Mouse (Mus musculus): ENCODE data around the gene Gm20509. TPM values are rescaled to one million over a fixed set of nuclear protein-coding genes. Genes with fewer than 3 reads are reported as not detected.

Gm20509 gene
- polyA plus RNA-seq, 2 experiments: not detected

DNA sequence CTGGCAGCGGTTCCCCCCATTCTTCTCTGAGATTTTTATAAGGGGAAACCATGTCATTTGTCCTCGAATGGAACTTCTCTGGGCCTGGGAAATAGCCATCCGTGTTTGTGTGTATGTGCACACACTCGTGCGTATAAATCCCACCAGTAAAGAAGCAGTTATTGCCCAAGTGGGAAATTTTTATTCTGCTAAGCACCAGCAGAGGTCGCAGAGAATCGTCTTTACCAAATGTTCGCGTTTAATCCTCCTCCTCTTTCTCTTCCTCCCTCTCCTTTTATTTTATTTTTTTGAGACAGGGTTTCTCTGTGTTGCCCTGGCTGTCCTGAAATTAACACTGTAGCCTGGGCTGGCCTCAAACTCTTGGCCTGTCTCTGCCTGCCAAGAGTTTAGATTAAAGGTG lies 52.1 kb downstream of the Gm20509 start:
- DNase-seq (ENCODE audit: low read depth in 3 of 3, low spot score in 3 of 3) (no peak), ATAC-seq (ENCODE audit: insufficient read depth) (no peak)
- 46% methylated on average over 9 of the region's 9 CpGs for WGBS (ENCODE audit: insufficient replicate concordance)
- Histone ChIP-seq H3K9ac (replicated peaks) (no peak overlapping the region), H3K36me3 (replicated peaks; ENCODE audit: control insufficient read depth, insufficient read depth, low read depth) (no peaks in the 10 kb centered on the region), H3K27me3 (ENCODE audit: control insufficient read depth, insufficient read depth, low read length) (no peaks in the 10 kb centered on the region), H3K9me3 (ENCODE audit: control insufficient read depth, low read length) (peaks cover 5% of the 10 kb centered on the region), H3K27ac (no peak overlapping the region), H3K4me3 (ENCODE audit: insufficient read depth in 1 of 2, low read depth in 2 of 2, low read length in 2 of 2) (no peak overlapping the region), H3K4me2 (ENCODE audit: low read depth) (no peak overlapping the region), H3K4me1 (replicated peaks; ENCODE audit: control insufficient read depth in 2 of 2, insufficient read depth in 2 of 2, low read length in 1 of 2) (no peaks in the 10 kb centered on the region)
- TF ChIP-seq CTCF (IDR thresholded peaks at IDR 0.05; ENCODE audit: low read depth): no peak
- no peak for TF ChIP-seq EP300 (IDR thresholded peaks at IDR 0.05; ENCODE audit: low read depth)

GRCm38 (mm10) chr9:73157968-73158367 lies 55.7 kb downstream of the Gm20509 start:
- Histone ChIP-seq H3K9me3 (ENCODE audit: control insufficient read depth, low read length) (peaks cover 5% of the 10 kb centered on the region), H3K4me3 (ENCODE audit: insufficient read depth in 1 of 2, low read depth in 2 of 2, low read length in 2 of 2) (no peak overlapping the region), H3K4me1 (replicated peaks; ENCODE audit: control insufficient read depth in 2 of 2, insufficient read depth in 2 of 2, low read length in 1 of 2) (no peaks in the 10 kb centered on the region), H3K27me3 (ENCODE audit: control insufficient read depth, insufficient read depth, low read length) (no peaks in the 10 kb centered on the region), H3K4me2 (ENCODE audit: low read depth) (no peak overlapping the region), H3K36me3 (replicated peaks; ENCODE audit: control insufficient read depth, insufficient read depth, low read depth) (no peaks in the 10 kb centered on the region), H3K9ac (replicated peaks) (no peak overlapping the region), H3K27ac (no peak overlapping the region)
- TF ChIP-seq CTCF (IDR thresholded peaks at IDR 0.05; ENCODE audit: low read depth): no peak
- TF ChIP-seq EP300 (IDR thresholded peaks at IDR 0.05; ENCODE audit: low read depth): no peak
- no peak for DNase-seq (ENCODE audit: low read depth in 3 of 3, low spot score in 3 of 3)
- no peak for ATAC-seq (ENCODE audit: insufficient read depth)
- WGBS (ENCODE audit: insufficient replicate concordance): 52% methylated on average over 4 of the region's 4 CpGs

DNA sequence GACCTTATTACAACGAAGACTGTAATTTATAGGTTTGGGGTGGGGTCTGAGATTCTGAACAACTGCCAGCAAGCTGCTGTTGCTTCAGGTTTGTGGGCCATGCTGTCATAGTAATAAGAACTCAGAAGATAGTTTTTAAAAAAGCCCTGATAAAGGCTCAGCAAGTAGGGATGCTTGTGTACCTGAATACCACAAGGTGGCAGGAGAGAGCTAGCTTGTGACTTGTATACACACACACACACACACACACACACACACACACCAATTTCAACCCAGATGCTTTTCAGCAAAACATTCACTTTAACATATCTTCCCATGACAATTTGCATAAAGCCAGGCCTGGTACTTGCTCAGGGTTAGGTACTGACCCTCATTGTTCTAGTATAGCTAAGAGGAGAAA lies 57.0 kb downstream of the Gm20509 start:
- TF ChIP-seq CTCF (IDR thresholded peaks at IDR 0.05; ENCODE audit: low read depth) (peak; percentile 37), EP300 (IDR thresholded peaks at IDR 0.05; ENCODE audit: low read depth) (no peak)
- WGBS (ENCODE audit: insufficient replicate concordance): 28% methylated on average over 1 of the region's 1 CpGs
- no peaks in the 10 kb centered on the region for H3K4me1 ChIP-seq (replicated peaks; ENCODE audit: control insufficient read depth in 2 of 2, insufficient read depth in 2 of 2, low read length in 1 of 2)
- no peak overlapping the region for H3K4me3 ChIP-seq (ENCODE audit: insufficient read depth in 1 of 2, low read depth in 2 of 2, low read length in 2 of 2)
- H3K4me2 ChIP-seq (ENCODE audit: low read depth): no peak overlapping the region
- H3K9me3 ChIP-seq (ENCODE audit: control insufficient read depth, low read length): peaks cover 5% of the 10 kb centered on the region
- no peaks in the 10 kb centered on the region for H3K27me3 ChIP-seq (ENCODE audit: control insufficient read depth, insufficient read depth, low read length)
- DNase-seq (ENCODE audit: low read depth in 3 of 3, low spot score in 3 of 3) (no peak), ATAC-seq (ENCODE audit: insufficient read depth) (no peak)
- no peak overlapping the region for H3K9ac ChIP-seq (replicated peaks)
- H3K36me3 ChIP-seq (replicated peaks; ENCODE audit: control insufficient read depth, insufficient read depth, low read depth): no peaks in the 10 kb centered on the region
- H3K27ac ChIP-seq: no peak overlapping the region

GRCm38 (mm10) chr9:73162571-73163333 lies 60.5 kb downstream of the Gm20509 start:
- H3K9ac ChIP-seq (replicated peaks): no peak overlapping the region
- H3K4me3 ChIP-seq (ENCODE audit: insufficient read depth in 1 of 2, low read depth in 2 of 2, low read length in 2 of 2): no peak overlapping the region
- ATAC-seq (ENCODE audit: insufficient read depth) (no peak), DNase-seq (ENCODE audit: low read depth in 3 of 3, low spot score in 3 of 3) (peak; percentile 20 to 39 (median 25))
- no peaks in the 10 kb centered on the region for H3K4me1 ChIP-seq (replicated peaks; ENCODE audit: control insufficient read depth in 2 of 2, insufficient read depth in 2 of 2, low read length in 1 of 2)
- peaks cover 5% of the 10 kb centered on the region for H3K9me3 ChIP-seq (ENCODE audit: control insufficient read depth, low read length)
- no peak overlapping the region for H3K27ac ChIP-seq
- peak overlapping the region; percentile 44 for H3K4me2 ChIP-seq (ENCODE audit: low read depth)
- no peaks in the 10 kb centered on the region for H3K27me3 ChIP-seq (ENCODE audit: control insufficient read depth, insufficient read depth, low read length)
- no peaks in the 10 kb centered on the region for H3K36me3 ChIP-seq (replicated peaks; ENCODE audit: control insufficient read depth, insufficient read depth, low read depth)
- WGBS (ENCODE audit: insufficient replicate concordance): 20% methylated on average over 26 of the region's 26 CpGs
- TF ChIP-seq CTCF (IDR thresholded peaks at IDR 0.05; ENCODE audit: low read depth): peak; percentile 73
- no peak for TF ChIP-seq EP300 (IDR thresholded peaks at IDR 0.05; ENCODE audit: low read depth)

DNA sequence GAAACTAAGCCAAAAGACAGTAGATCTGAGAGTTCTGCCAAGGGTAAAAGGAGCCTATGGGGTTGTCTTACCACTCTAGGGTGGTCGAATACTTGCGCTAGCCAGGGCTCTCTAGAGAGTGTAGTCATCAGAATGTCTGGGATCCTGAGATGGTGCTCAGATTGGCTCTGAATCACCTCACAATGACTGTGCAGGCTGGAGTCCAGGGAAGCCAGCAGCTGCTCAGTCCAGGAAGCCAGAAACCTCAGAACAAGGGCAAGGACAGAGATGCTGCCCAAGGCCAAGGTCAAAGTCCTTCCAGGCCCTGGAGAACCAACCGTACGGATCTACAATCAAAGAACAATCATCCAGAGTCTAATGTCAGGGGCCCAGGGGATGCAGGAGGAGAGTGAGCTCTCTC lies 63.4 kb downstream of the Gm20509 start:
- WGBS (ENCODE audit: insufficient replicate concordance): 67% methylated on average over 4 of the region's 4 CpGs
- no peak overlapping the region for H3K27ac ChIP-seq

More for the DNA sequence above, 63.4 kb downstream of the Gm20509 start:
- DNase-seq (ENCODE audit: low read depth in 3 of 3, low spot score in 3 of 3) (no peak), ATAC-seq (ENCODE audit: insufficient read depth) (no peak)
- Histone ChIP-seq H3K4me2 (ENCODE audit: low read depth) (no peak overlapping the region), H3K4me3 (ENCODE audit: insufficient read depth in 1 of 2, low read depth in 2 of 2, low read length in 2 of 2) (no peak overlapping the region), H3K4me1 (replicated peaks; ENCODE audit: control insufficient read depth in 2 of 2, insufficient read depth in 2 of 2, low read length in 1 of 2) (no peaks in the 10 kb centered on the region), H3K9ac (replicated peaks) (no peak overlapping the region), H3K36me3 (replicated peaks; ENCODE audit: control insufficient read depth, insufficient read depth, low read depth) (no peaks in the 10 kb centered on the region), H3K27me3 (ENCODE audit: control insufficient read depth, insufficient read depth, low read length) (no peaks in the 10 kb centered on the region), H3K9me3 (ENCODE audit: control insufficient read depth, low read length) (no peaks in the 10 kb centered on the region)
- TF ChIP-seq CTCF (IDR thresholded peaks at IDR 0.05; ENCODE audit: low read depth) (no peak), EP300 (IDR thresholded peaks at IDR 0.05; ENCODE audit: low read depth) (no peak)

Other genes with a start within 250 kb of the Gm20509 start
- 0.09 TPM in 2 replicates for gene Pygo1, start 176.8 kb upstream of the Gm20509 start, polyA plus RNA-seq (2012; rRNA removed)
- 0.04 and 0.06 TPM in 2 replicates for gene Pygo1, start 176.8 kb upstream of the Gm20509 start, polyA plus RNA-seq (2014; fragmentation: Nextera tagmentation; extraction: Ambion mirVana)
- gene Dyx1c1, start 143.7 kb upstream of the Gm20509 start, polyA plus RNA-seq (2012; rRNA removed): 0.04 and 0.15 TPM in 2 replicates
- 0.11 and 0.13 TPM in 2 replicates for gene Dyx1c1, start 143.7 kb upstream of the Gm20509 start, polyA plus RNA-seq (2014; fragmentation: Nextera tagmentation; extraction: Ambion mirVana)
- gene Gm44503, start 143.6 kb upstream of the Gm20509 start, polyA plus RNA-seq (2012; rRNA removed): not detected in 2 replicates
- not detected in 2 replicates for gene Gm44503, start 143.6 kb upstream of the Gm20509 start, polyA plus RNA-seq (2014; fragmentation: Nextera tagmentation; extraction: Ambion mirVana)
- 1.9 and 2.0 TPM in 2 replicates for gene Ccpg1os, start 117.1 kb upstream of the Gm20509 start, polyA plus RNA-seq (2012; rRNA removed)
- gene Ccpg1os, start 117.1 kb upstream of the Gm20509 start, polyA plus RNA-seq (2014; fragmentation: Nextera tagmentation; extraction: Ambion mirVana): 2.7 and 3.0 TPM in 2 replicates
- gene Ccpg1, start 117.0 kb upstream of the Gm20509 start, polyA plus RNA-seq (2012; rRNA removed): 2.0 and 3.4 TPM in 2 replicates
- 7.8 and 8.1 TPM in 2 replicates for gene Ccpg1, start 117.0 kb upstream of the Gm20509 start, polyA plus RNA-seq (2014; fragmentation: Nextera tagmentation; extraction: Ambion mirVana)
- 3.4 and 4.3 TPM in 2 replicates for gene Pigb, start 62.1 kb upstream of the Gm20509 start, polyA plus RNA-seq (2012; rRNA removed)
- gene Pigb, start 62.1 kb upstream of the Gm20509 start, polyA plus RNA-seq (2014; fragmentation: Nextera tagmentation; extraction: Ambion mirVana): 5.2 and 6.7 TPM in 2 replicates
- 1.8 and 2.8 TPM in 2 replicates for gene Rab27a, start 57.6 kb upstream of the Gm20509 start, polyA plus RNA-seq (2012; rRNA removed)
- gene Rab27a, start 57.6 kb upstream of the Gm20509 start, polyA plus RNA-seq (2014; fragmentation: Nextera tagmentation; extraction: Ambion mirVana): 1.6 and 1.7 TPM in 2 replicates
- gene Khdc3, start 634 bp upstream of the Gm20509 start, polyA plus RNA-seq (2012; rRNA removed): 0.05 and 0.08 TPM in 2 replicates
- not detected in 2 replicates for gene Khdc3, start 634 bp upstream of the Gm20509 start, polyA plus RNA-seq (2014; fragmentation: Nextera tagmentation; extraction: Ambion mirVana)
- 22.3 and 29.7 TPM in 2 replicates for gene Rsl24d1, start 11.0 kb downstream of the Gm20509 start, polyA plus RNA-seq (2012; rRNA removed)
- 49.5 and 54.9 TPM in 2 replicates for gene Rsl24d1, start 11.0 kb downstream of the Gm20509 start, polyA plus RNA-seq (2014; fragmentation: Nextera tagmentation; extraction: Ambion mirVana)